Mouse (Mus musculus) frontal cortex, postnatal 36 days (tissue): ENCODE measurements around the gene Cyp4f40.
"Not testable (repeated sequence)": the region's sequence is repeated elsewhere in the genome, so short reads cannot be mapped to it uniquely, and the experiment has no call there.

Experiments
- DNase-seq, 2 experiments: peaks; one replicate each; pipeline ENCODE4 v3.0.0; 2022; ENCODE audit warnings: low spot score in 2 of 2

Cyp4f40 gene

DNA sequence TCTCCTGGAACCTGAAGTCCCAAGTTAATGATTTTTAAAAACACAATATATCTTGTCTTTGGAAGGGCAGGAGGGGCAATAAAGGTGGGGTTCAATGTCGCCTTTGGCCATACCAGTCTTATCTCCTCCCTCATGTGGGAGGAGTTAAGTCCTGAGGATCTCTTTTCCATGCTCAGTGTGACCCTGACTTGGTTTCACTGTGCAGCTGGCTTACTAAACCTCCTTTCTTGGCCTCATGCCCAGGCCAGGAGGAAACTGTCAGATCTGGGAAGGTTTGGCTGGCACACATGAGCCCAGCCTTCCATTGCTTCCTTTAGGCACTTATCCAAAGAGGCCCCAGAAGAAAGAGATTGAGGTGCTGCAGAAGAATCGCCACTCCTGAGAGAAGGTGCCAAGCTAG, at the start of gene Cyp4f40:
Gene Cyp4f40 (plus strand): TSS at position 189 of the 400 bp plus-strand sequence.
- DNase-seq, result peak in 1 of 2 experiments; percentile 4

DNA sequence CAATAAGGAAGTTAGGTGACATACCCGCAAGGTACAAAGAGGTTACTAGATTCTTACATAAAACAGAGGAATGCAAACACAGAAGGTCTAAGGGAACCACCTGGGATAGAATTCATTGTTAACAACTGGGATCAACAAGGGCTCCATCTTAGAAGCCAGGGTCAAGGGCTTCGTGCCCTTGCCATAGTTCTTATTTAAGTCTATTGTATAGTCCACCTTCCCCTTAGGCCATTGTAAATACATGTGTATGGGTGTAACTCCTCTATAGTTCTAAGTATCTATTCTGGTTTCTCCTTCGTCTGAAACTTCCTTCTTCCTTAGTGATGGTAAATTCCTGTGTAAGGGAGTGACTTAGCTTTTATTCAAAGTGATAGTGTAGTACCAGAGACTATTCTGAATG, 48.5 kb upstream of the Cyp4f40 start:
- not testable (repeated sequence) for DNase-seq

DNA sequence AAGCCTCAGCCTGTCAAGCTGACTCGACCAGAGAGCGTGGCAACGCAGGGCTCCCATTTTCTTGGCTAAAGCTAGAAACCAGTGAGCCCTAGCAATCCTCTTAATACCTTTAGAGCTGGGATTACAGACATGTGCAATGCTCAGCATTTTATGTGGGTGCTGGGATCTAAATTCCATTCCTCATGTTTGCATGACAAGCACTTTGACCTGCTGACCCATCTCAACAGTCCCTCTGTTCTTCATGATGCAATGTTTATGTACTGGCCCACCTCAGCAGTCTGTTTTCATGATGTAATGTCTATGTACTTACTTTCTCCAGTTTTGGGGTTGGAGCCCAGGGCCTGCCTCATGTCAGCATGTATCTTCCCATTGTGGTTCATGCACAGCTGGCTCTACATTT, 47.8 kb upstream of the Cyp4f40 start:
- DNase-seq, result no peak

DNA sequence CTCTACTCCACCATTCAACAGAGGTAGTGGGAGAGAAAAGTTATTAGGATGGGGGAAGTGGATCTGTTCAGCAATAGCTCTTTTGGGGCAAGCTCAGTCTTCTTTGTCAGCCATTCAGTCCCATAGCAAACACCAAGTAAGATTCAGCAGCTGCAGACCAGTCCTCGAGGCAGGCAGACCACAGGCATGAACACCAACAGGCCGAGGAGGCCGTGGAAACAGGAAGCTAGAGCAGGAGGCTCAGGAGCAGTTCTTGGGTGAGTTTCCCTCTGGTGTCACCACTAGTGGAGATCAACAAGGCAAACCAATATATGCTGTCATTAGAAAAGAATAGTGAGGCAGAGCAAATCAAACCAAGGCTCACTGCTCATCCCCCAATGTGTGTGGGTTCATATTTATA, 46.3 kb upstream of the Cyp4f40 start:
- DNase-seq, result no peak

DNA sequence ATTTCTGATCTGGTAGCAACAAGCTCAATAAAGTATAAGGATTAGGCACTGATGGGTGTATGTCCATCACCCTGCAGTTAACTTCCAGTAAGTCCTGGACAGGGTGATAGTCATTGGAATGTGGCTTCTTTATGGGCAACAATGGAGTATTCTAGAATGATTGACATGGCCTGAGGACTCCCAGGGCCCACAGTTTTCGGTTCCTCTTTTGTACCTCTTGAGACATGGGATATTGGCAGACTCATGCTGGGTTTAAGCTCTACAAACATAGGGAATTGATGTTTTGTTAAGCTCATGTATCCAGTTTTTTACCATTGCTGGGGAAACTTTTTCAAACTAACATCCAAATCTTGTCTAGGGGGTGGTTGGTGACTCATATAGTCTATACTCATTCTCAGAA, 41.4 kb upstream of the Cyp4f40 start:
- DNase-seq, result no peak

DNA sequence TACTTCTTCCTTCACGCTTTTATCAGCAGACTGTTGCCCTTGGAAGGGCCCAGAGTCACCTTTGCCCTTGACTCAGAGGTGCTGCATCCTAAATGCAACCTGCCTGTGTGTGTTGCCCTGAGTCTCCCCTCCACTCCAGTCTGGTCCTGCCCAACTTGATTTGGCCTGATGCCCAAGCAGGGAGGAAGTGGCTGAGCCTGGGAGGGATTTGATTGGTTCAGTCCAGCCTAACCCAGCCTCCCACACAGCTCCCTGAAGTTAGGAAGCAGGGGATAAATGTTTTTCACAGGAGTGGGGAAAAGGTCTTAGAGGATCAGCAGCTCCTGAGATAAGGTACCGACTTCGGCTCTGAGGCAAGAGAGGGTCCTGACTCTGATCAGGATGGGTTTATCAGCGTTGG, 37.7 kb upstream of the Cyp4f40 start, which contains the start of gene Cyp4f37:
Gene Cyp4f37 (plus strand): TSS at position 292 of the 400 bp plus-strand sequence.
- not testable (repeated sequence) for DNase-seq

DNA sequence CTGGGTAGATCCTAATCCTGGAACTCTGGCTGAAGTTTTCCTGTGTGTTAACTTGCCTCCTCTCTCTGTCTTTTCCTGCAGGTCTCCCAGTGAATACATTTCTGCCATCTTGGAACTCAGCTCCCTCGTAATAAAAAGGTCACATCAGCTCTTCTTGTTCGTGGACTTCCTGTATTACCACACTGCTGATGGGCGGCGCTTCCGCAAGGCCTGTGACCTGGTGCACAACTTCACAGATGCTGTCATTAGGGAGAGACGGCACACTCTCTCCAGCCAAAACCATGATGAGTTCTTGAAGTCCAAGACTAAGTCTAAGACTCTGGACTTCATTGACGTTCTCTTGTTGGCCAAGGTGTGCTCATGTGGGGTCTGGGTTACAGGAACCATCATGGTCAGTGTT, 29.0 kb upstream of the Cyp4f40 start:
- DNase-seq, result not testable (repeated sequence)

DNA sequence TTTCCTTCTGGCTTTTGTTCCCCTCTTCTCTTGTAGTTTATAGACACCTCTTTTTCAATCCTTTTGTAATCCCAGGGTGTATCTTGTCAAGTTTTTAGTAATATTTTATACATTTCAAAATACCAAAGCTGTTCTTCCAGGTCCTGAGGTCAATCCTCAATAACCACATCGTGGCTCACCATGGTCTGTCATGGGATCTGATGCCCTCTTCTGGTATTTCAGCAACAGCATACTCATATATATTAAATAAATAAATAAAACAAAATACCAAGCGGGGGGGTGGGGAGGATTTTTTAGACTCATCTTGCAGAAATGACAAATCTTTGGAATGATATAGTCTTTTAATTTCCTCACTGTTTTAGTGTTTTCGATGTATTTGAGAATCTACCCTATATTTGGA, 26.8 kb upstream of the Cyp4f40 start:
- no peak for DNase-seq

DNA sequence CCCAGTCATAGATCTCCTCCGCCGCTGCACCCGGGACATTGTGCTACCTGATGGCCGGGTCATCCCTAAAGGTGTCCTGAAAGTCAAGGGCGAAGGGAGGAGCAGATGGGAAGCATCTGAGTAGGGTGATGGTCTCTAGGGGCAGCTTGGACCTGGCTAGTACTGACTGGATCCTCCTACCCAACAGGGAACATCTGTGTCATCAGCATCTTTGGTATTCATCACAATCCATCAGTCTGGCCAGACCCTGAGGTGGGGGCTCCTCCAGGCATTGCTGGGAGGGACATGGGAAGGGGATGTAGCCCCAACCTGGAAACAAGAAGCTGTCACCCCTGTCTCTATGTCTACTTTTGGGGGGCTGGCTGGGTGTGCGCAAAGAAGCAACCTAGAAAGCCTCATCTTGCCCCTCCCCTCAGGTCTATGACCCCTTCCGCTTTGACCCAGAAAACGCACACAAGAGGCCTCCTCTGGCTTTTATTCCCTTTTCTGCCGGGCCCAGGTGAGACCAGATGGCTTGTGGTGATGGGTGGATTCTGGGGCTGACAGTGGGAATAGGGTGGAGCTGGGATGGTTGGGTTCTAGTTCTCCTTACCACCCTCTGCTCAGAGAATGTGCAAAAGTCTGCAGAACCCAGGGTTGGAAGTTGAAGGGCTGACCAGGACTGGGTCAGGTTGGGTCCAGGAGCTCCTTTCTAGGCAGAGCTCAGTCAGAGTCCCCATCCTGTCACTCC, 24.3 kb upstream of the Cyp4f40 start:
- not testable (repeated sequence) for DNase-seq

DNA sequence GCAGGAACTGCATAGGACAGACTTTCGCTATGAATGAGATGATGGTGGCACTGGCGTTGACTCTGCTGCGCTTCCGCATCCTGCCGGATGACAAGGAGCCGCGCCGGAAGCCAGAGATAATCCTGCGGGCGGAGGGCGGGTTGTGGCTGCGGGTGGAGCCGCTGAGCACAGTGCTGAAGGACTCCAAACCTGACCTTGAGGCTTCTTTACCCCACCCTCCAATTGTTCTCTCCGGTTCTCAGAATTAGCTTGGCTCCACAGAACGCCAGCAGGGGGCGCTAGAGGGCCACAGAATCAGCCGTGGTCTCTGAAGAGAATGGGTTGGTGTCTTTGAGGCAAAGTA, 23.8 kb upstream of the Cyp4f40 start:
- DNase-seq, result peak; percentile 86 to 87

DNA sequence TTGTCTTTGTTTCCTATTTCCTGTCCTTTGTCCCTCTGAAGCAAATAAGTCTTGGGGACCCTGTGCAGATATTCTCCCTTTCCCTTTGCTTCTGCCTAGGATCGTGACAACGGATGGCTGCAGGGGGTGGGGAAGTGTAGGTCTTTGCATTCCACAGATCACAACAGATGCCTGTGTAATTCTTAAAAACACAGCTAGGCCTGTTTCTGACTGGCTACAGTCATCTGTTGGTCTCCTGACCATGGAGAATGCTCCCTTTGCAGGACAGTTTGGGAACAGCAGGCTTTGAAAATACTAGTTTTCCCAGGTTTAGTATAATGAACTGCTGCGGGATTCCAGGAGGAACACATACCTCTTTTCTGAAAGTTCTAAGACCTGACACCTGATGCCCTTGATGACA, 22.4 kb upstream of the Cyp4f40 start:
- no peak for DNase-seq

DNA sequence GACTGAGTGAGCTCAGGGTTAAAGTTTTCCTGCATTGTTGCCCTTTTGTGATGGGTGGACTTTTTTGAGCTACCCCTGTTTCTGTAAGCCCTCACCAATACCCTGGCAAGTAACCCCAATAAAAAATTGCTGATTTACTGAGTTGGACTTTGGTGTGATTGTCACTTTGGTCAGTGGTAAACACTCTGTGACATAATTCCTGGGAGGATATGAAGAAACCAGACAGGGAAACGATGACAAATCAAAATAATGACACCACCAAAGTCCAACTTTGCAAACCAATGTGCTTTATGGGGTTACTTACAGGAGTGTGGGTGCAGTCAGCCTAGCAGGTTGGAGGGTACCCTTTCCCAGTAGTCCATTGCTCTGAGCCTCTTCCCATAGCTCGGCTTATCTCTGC, 21.5 kb upstream of the Cyp4f40 start:
- DNase-seq, result no peak

DNA sequence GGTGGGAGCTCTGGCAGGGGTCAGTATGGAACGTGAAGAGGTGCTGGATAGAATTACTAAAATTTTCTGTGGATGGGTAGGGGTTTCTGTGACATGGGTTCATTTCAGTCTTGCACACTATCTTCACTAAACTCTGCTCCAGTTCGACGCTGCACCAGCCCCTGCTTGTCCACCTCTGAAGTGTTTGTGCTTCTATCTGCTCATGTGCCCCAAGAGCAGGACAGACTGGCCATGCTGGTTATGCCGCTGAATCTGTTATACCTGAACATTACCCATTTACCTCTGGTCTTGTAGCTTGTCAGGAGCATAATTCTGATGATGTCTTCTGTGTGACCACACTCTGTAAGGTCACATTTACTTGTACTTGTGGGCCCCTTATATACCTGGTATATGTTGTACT, 12.1 kb upstream of the Cyp4f40 start:
- DNase-seq, result no peak

DNA sequence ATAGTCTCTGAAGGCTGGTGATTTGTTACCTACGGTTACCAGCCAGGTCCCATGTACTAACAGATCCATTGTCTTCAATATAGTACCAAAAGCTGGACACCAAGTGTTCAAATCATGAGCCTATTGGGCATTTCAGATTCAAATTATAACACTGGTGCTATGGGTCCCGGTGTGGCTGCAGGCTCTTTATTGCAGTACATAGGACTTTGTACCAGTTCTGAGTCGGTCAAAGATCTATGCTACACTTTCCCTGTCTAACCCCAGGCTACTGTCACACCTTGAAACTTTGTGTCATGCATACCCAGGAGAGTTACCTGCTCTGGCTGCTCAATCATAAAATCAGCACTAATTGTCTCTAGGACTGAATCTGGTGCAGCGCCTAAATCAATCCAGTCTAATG, 4.8 kb upstream of the Cyp4f40 start:
- no peak for DNase-seq

DNA sequence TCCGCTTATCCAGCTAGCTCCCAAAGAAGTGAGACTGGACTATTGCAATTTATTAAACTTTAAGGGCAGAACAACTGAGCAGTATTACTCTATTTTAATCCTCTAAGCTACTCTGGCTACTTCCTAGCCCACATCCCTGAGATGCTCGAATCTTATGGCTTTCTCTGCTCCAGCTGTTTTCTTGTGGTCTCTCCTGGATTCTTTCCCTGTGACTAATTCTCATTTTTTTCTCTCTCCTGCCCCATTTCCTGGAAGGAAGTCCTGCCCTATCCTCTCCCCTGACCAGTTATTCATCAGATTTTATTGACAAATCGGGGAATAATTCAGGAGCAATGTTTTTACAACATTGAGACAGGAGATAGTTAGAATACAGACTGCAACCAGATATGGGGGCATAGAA, 1.7 kb upstream of the Cyp4f40 start:
- no peak for DNase-seq

DNA sequence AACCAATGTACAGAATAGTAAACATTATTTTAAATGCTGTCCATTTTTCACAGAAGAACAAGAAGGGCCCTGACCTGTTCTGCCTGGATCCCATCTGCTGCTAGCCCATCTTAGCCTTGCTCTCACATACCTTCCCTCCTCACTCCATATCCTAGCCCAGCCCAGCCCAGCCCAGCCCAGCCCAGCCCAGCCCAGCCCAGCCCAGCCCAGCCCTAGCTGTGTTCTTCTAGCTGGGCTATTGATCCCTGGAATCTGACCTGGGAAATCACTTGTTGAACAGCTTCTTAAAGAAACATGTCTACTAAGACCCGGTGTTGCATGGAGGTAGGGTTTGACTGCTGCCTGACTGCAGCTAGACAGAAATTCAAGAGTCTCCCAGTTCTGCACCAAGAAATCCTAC, 454 bp upstream of the Cyp4f40 start:
- no peak for DNase-seq

DNA sequence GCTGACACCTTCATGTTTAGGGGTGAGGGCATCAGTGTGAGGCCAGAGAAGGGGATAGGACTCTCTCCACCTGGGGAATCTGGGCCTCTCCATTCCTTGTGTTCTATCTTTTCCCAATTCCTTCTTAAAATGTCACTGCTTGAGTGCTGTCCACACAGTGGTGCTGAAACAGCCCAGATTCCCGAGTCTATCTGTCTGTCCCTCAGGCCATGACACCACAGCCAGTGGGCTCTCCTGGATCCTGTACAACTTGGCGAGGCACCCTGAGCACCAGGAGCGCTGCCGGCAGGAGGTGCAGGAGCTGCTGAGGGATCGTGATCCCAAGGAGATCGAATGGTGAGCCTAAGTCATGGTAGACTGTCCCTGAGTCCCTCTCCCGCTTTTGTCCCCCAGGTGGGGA, 15.3 kb downstream of the Cyp4f40 start:
- no peak for DNase-seq

DNA sequence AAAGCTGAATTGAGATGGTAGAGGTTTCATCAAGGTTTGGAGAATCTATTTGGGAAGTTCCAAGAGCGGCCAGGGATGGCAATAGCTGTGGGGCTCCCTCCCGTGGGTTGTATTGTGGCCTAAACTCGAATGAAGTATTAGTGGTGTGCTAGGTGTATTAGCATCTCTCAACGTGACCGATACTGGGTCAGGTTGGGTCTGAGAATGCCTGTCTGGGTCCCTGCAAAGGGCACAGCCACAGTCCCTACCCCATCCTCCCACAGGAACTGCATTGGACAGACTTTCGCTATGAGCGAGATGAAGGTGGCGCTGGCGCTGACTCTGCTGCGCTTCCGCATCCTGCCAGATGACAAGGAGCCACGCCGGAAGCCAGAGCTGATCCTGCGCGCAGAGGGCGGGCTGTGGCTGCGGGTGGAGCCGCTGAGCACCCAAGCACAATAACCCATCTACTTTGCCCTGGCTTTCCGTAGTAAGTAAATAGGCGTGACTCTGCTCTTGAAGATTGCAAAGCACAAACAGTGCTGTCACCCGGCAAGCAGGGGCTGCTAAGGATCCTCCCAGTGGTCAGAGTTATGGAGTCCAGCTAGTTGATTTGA, 17.4 kb downstream of the Cyp4f40 start:
- no peak for DNase-seq

DNA sequence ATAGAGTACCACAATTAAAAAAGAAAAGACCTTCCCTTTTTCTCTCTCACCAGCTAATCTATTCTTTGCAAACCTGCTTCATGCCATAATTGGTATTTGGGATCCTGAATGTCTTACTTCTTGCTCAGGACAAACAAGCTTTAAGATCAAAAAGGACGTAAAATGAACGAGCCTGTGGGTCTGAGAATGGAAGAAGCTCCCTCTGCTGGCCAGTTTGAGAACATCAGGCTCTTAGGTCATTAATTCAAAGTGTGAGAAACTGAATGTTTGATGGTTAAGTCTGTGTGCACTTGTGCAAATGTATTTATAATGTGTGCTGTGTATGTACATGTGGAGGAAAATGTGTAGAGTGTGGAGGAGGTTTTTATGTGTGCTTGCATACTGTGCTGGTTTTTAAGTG, 21.7 kb downstream of the Cyp4f40 start:
- DNase-seq, result peak; percentile 18 to 40

DNA sequence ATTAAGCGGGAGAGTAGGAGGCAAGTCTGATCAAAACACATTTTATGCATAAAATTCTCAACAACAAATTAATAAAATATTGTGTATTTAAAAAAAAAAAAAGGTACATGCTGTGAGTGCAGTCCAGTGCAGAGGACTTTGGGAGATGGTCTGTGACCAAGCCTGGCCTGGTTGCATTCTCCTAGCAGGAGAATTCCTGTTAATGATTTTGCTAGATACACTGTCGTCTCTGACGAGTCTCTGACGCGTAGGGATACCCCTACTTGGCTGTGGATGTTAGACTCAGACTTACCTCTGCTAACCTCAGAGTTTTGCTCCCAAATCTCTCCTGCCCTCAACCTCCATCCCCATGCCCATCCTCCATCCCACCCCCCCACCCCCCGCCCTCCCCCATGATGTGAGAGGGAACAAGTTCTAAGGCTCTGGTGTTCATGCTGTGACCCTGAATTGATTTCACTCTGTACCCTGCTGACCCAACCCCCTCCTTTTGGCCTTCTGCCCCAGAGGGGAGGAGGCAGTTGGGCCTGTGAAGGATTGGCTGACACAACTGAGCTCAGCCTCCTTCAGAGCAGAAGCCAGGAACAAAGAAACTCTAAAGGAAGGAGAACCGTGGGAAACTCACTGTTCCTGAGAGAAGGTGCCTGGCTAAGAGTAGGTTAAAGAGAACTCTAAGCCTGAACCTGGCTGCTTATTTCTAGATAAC, 26.5 kb downstream of the Cyp4f40 start, which contains the start of gene Cyp4f15:
Gene Cyp4f15 (plus strand): TSS at position 580 of the 703 bp plus-strand sequence.
- peak; percentile 35 to 55 for DNase-seq

DNA sequence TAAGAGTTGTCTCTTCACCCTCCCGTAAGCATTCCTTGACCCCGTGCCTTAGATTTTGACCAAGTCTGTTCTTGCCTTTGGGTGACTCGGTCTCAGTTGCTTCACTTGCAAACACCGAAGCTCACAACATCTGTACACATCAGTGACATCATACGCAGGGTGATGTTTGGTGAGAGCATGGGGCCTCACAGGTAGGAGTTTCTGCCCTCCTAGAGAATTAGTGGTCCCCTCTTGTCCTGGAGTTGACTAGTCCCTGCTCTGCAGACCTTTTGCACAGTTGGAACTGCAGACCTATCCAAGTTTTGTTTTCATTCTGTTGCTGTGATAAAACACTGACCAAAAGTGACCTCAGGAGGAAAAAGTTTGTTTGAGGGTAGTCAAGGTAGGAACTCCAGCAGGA, 28.0 kb downstream of the Cyp4f40 start:
- DNase-seq, result no peak

DNA sequence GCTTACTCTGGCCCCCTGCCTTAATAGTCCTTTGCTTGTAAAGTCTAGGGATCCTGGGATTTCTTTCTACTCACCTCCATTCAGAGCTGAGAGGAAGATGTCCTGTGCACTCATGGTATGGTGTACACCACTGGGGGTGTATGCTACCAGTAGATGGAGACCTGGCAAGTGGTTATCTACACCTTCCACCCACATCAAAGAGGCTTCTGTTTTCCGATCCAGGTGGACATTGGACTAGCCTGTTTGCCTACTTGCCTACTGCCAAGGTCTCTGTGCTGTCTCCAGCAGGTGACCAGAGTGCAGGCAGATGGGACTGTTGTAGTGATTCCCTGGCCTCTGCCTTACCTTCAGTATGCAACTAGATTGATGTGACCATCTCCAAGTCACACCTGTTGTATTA, 32.3 kb downstream of the Cyp4f40 start:
- DNase-seq, result no peak

DNA sequence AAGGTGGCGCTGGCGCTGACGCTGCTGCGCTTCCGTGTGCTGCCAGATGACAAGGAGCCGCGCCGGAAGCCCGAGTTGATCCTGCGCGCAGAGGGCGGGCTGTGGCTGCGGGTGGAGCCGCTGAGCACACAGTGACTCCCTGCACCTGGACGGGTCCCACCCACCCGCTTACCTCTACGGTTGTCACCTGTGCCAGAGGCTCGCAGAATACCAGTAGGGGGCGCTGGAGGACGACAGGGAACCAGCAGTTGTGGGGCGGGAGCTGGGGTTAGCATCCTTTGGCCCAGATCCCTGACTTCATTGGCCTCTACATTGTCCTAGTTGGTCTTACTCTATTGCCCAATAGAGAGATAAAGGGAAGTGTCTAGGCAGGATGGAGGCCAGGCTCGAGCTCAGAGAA, 44.1 kb downstream of the Cyp4f40 start:
- no peak for DNase-seq
